Mouse (Mus musculus) liver, adult 2 months (tissue): ENCODE results near the gene Enoph1.

Experiments used
- CTCF ChIP-seq: fragments of 200-500 bp; IDR thresholded peaks from 2 replicates; pipeline ENCODE4 v1.5.1; 2011; ENCODE audit warnings: low read depth, low read length, control low read depth
- POLR2A ChIP-seq: fragments of 200-500 bp; IDR thresholded peaks from 2 replicates; pipeline ENCODE4 v1.6.1; 2011; ENCODE audit warnings: low read length, control low read depth; ENCODE audit not compliant: insufficient read depth; ENCODE audit errors: extremely low read depth

DNA sequence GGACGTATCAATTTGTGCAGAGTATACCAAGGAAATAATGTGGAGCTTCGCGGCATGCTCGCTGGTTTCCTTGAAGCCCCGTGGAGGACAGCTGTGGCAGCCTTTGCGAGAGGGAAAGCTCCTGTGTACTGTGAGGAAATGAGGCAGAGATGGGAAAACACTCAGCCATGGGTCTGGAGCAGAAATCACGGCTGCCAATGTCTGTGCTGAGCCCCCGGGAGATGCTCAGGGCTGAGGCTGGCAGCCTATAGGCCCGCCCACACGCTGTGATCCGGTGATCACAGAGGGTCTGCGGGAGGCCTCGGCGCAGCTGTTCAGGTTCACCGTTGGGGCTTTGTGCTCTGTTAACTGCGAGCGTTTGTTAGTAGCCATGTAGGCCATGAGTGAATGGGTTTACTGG, 51.8 kb downstream of the Enoph1 start:
- TF ChIP-seq POLR2A, result no peak
- TF ChIP-seq CTCF, result no peak
